Comparison of ENCODE assay signal across 19 mouse cellular contexts in genomic region chr1:36315776-36316100, GRCm38 (mm10). TPM values are rescaled to one million over a fixed set of nuclear protein-coding genes. Genes with fewer than 3 reads are reported as not detected.
A peak's percentile ranks its signal among the peaks of the same experiment; 100 is the strongest.
DNase-seq lines count a peak whose midpoint lies in the region; TF ChIP-seq lines count a peak whose summit lies in the region.
"Had no signal": no experiment of that assay in that cellular context is flagged by ENCODE, and none has a peak within 500 bp of the region (broad histone marks: within the 10 kb centered on the region; RNA-seq: fewer than 3 reads in every experiment).

No protein-coding gene starts in this region.

- H3K36me3 ChIP-seq in ES-Bruce4 (ENCODE audit: control insufficient read depth, insufficient read depth, low read length, poor library complexity, severe bottlenecking) (no peaks in the 10 kb centered on the region), ES-E14 (ENCODE audit: control insufficient read depth, insufficient read depth, low read length, poor library complexity, severe bottlenecking) (peaks cover 3% of the 10 kb centered on the region; the same call in 1 of the 2 replicates)
- H3K36me3 ChIP-seq: intestine, embryonic 15.5 days had no signal

- TF ChIP-seq POLR2A in ES-Bruce4 (IDR thresholded peaks at IDR 0.05; ENCODE audit: insufficient read depth, low read length), result no peak

- H3K9ac ChIP-seq in ES-Bruce4 (ENCODE audit: low read depth, poor library complexity, severe bottlenecking) (peak overlapping the region; percentile 66; the same call in 1 of the 2 replicates), ES-E14 (ENCODE audit: insufficient read depth, low read depth, low read length, poor library complexity, severe bottlenecking) (peak overlapping the region; percentile 64; the same call in 1 of the 2 replicates)
- H3K9ac ChIP-seq: forebrain, embryonic 13.5 days; hindbrain, embryonic 13.5 days; intestine, embryonic 15.5 days had no signal

- no peaks in the 10 kb centered on the region for H3K27me3 ChIP-seq in ES-Bruce4 (ENCODE audit: control insufficient read depth, insufficient read depth, low read length, poor library complexity, severe bottlenecking)
- H3K27me3 ChIP-seq: forebrain, embryonic 13.5 days; intestine, embryonic 15.5 days had no signal

- TF ChIP-seq CTCF in ES-Bruce4 (IDR thresholded peaks at IDR 0.05; ENCODE audit: low read depth, low read length), result no peak

- H3K4me1 ChIP-seq in ES-Bruce4 (ENCODE audit: control insufficient read depth, insufficient read depth, low read length), result peaks cover 2% of the 10 kb centered on the region
- peaks cover 0 to 15% of the 10 kb centered on the region in 2 experiments; a peak in 2 of 4 replicates for H3K4me1 ChIP-seq in ES-E14 (ENCODE audit: control insufficient read depth in 2 of 2, insufficient read depth in 2 of 2, low read length in 2 of 2, poor library complexity in 1 of 2)
- H3K4me1 ChIP-seq: forebrain, embryonic 10.5 days; forebrain, embryonic 13.5 days; hindbrain, embryonic 10.5 days; hindbrain, embryonic 13.5 days; intestine, embryonic 15.5 days had no signal

- no peak for DNase-seq in ES-E14 (ENCODE audit: low read depth, low spot score)
- DNase-seq in ZHBTc4 (ENCODE audit: low read depth, low spot score), result peak; percentile 26
- DNase-seq in Muller cell, postnatal 12 days (ENCODE audit: inconsistent ontology term), result no peak
- DNase-seq in heart, postnatal 4 days, result no peak
- no peak for DNase-seq in thymus, postnatal 4 days
- DNase-seq: cerebellum, adult 18-20 months; cerebellum, adult 9-10 months; cerebellum, postnatal 14 days; gastrocnemius, postnatal 10 days; gastrocnemius, postnatal 36 days; heart, adult 2 months had no signal

- H3K4me3 ChIP-seq in ES-Bruce4 (ENCODE audit: low read depth, low read length), result peak overlapping the region; percentile 82
- H3K4me3 ChIP-seq in ES-E14 (ENCODE audit: insufficient read depth in 1 of 2, low read depth in 1 of 2, low read length in 2 of 2, poor library complexity in 1 of 2, severe bottlenecking in 1 of 2), result peak overlapping the region; percentile 50 to 88; a peak in 3 of 4 replicates
- H3K4me3 ChIP-seq: forebrain, embryonic 10.5 days; forebrain, embryonic 13.5 days; heart, adult 2 months; hindbrain, embryonic 10.5 days; hindbrain, embryonic 13.5 days; intestine, embryonic 15.5 days had no signal

- H3K9me3 ChIP-seq in ES-Bruce4 (replicated peaks; ENCODE audit: control insufficient read depth, insufficient read depth, low read length, poor library complexity, severe bottlenecking) (no peaks in the 10 kb centered on the region), ES-E14 (ENCODE audit: control insufficient read depth, insufficient read depth, low read depth, low read length) (no peaks in the 10 kb centered on the region)
- H3K9me3 ChIP-seq: forebrain, embryonic 10.5 days; forebrain, embryonic 13.5 days; hindbrain, embryonic 10.5 days; hindbrain, embryonic 13.5 days; intestine, embryonic 15.5 days had no signal

- 0 out of 2 replicates have a peak overlapping the region, but pooled peaks have one; percentile 15 for H3K27ac ChIP-seq in ES-Bruce4 (ENCODE audit: insufficient read depth, low read length)
- no peak overlapping the region; the same call in 1 of the 2 replicates for H3K27ac ChIP-seq in ES-E14 (ENCODE audit: insufficient read depth, low read depth, low read length, poor library complexity, severe bottlenecking)
- H3K27ac ChIP-seq: forebrain, embryonic 10.5 days; forebrain, embryonic 13.5 days; heart, adult 2 months; hindbrain, embryonic 10.5 days; hindbrain, embryonic 13.5 days; intestine, embryonic 15.5 days had no signal

- TF ChIP-seq EP300 in ES-Bruce4 (IDR thresholded peaks at IDR 0.05; ENCODE audit: insufficient read depth, low read depth, low read length), result no peak

- in situ Hi-C loops in ES-E14 (cut with MboI; ENCODE audit: low sequenced_read_pairs in 2 of 2, unreplicated experiment in 2 of 2), result no loop called here

TF ChIP-seq in ES-E14, 5 proteins besides CTCF, POLR2A, EP300 and RAD21:
- TF ChIP-seq MAFK (IDR thresholded peaks at IDR 0.05; ENCODE audit: insufficient read depth, low read depth, low read length) (no peak), HCFC1 (IDR thresholded peaks at IDR 0.05; ENCODE audit: borderline replicate concordance, insufficient read depth, low read length) (no peak), ZNF384 (IDR thresholded peaks at IDR 0.05; ENCODE audit: low read depth, low read length) (no peak), CHD2 (IDR thresholded peaks at IDR 0.05; ENCODE audit: low read depth, low read length) (no peak), ZC3H11A (IDR thresholded peaks at IDR 0.05; ENCODE audit: borderline replicate concordance, low read depth, low read length) (no peak)

RNA-seq across cellular contexts. Expression of gene Arid5a, which starts 8.2 kb away (rescaled TPM):
- polyA plus RNA-seq in ES-Bruce4 (2011; ENCODE audit: insufficient read depth, insufficient read length, low read depth, missing spikeins), result 3.5 and 4.1 TPM in 2 replicates
- total RNA-seq in ES-E14 (2012; rRNA removed), result 5.2 and 7.9 TPM in 2 replicates
- total RNA-seq in heart, postnatal 4 days (2021), result 10 to 100 TPM; 27.7 to 27.9 TPM

RNA-seq across cellular contexts. Expression of gene Neurl3, which starts 41.3 kb away (rescaled TPM):
- not detected in 2 replicates for polyA plus RNA-seq in ES-Bruce4 (2011; ENCODE audit: insufficient read depth, insufficient read length, low read depth, missing spikeins)
- total RNA-seq in ES-E14 (2012; rRNA removed), result 0.18 and 0.26 TPM in 2 replicates
- 1 to 10 TPM; 4.9 to 5.3 TPM for total RNA-seq in heart, postnatal 4 days (2021)

RNA-seq across cellular contexts. Expression of gene Kansl3, which starts 53.2 kb away (rescaled TPM):
- polyA plus RNA-seq in ES-Bruce4 (2011; ENCODE audit: insufficient read depth, insufficient read length, low read depth, missing spikeins), result 48.2 and 48.4 TPM in 2 replicates
- 27.0 and 31.8 TPM in 2 replicates for total RNA-seq in ES-E14 (2012; rRNA removed)
- 10 to 100 TPM; 69.1 to 74.2 TPM for total RNA-seq in heart, postnatal 4 days (2021)

RNA-seq across cellular contexts. Expression of gene Fer1l5, which starts 56.4 kb away (rescaled TPM):
- not detected in 2 replicates for polyA plus RNA-seq in ES-Bruce4 (2011; ENCODE audit: insufficient read depth, insufficient read length, low read depth, missing spikeins)
- 0.13 and 0.21 TPM in 2 replicates for total RNA-seq in ES-E14 (2012; rRNA removed)
- not detected for total RNA-seq in heart, postnatal 4 days (2021)
- total RNA-seq: gastrocnemius, adult 18-20 months; gastrocnemius, postnatal 10 days; gastrocnemius, postnatal 36 days; heart, adult 2 months; heart, postnatal 25 days had no signal
